ENCODE assay signal across 23 mouse cellular contexts in genomic region chr15:7207292-7207691, GRCm38 (mm10).
"Had no signal": no experiment of that assay in that cellular context is flagged by ENCODE, and none has a peak within 500 bp of the region (broad histone marks: within the 10 kb centered on the region; RNA-seq: fewer than 3 reads in every experiment).

No protein-coding gene starts in this region.

- H3K9ac ChIP-seq: limb, embryonic 12.5 days; limb, embryonic 15.5 days; liver, embryonic 14.5 days; liver, postnatal 0 days; lung, embryonic 14.5 days; midbrain, embryonic 12.5 days; midbrain, embryonic 15.5 days; neural tube, embryonic 12.5 days; neural tube, embryonic 15.5 days had no signal

- H3K27ac ChIP-seq: kidney, postnatal 0 days; limb, embryonic 12.5 days; limb, embryonic 15.5 days; liver, embryonic 14.5 days; macrophage; midbrain, embryonic 12.5 days; midbrain, embryonic 15.5 days; neural tube, embryonic 12.5 days; neural tube, embryonic 15.5 days had no signal

- H3K36me3 ChIP-seq: limb, embryonic 12.5 days; limb, embryonic 15.5 days; midbrain, embryonic 12.5 days; midbrain, embryonic 15.5 days; neural tube, embryonic 12.5 days; neural tube, embryonic 15.5 days had no signal

- H3K9me3 ChIP-seq: limb, embryonic 12.5 days; limb, embryonic 15.5 days; midbrain, embryonic 12.5 days; midbrain, embryonic 15.5 days; neural tube, embryonic 12.5 days; neural tube, embryonic 15.5 days had no signal

- H3K4me3 ChIP-seq: limb, embryonic 12.5 days; limb, embryonic 15.5 days; midbrain, embryonic 12.5 days; midbrain, embryonic 15.5 days; neural tube, embryonic 12.5 days; neural tube, embryonic 15.5 days had no signal

- H3K27me3 ChIP-seq: limb, embryonic 12.5 days; limb, embryonic 15.5 days; midbrain, embryonic 12.5 days; midbrain, embryonic 15.5 days; neural tube, embryonic 12.5 days; neural tube, embryonic 15.5 days had no signal

- ATAC-seq: liver, postnatal 0 days; lung, postnatal 0 days; midbrain, embryonic 15.5 days had no signal

- DNase-seq: kidney, adult 11 months; kidney, adult 9 months; kidney, postnatal 25 days; left cerebral cortex, postnatal 4 days; liver, postnatal 0 days; lung, embryonic 14.5 days; right cerebral cortex, adult 18-20 months; right cerebral cortex, postnatal 25 days; spleen, adult 18-20 months; thymus, adult 2 months; thymus, postnatal 14 days; thymus, postnatal 4 days had no signal

- H3K4me2 ChIP-seq: limb, embryonic 12.5 days; limb, embryonic 15.5 days; liver, embryonic 11.5 days; lung, embryonic 14.5 days; midbrain, embryonic 12.5 days; midbrain, embryonic 15.5 days; neural tube, embryonic 12.5 days; neural tube, embryonic 15.5 days had no signal
